18 mouse cellular contexts compared by ENCODE assay signal in genomic region chr14:74240212-74240611, GRCm38 (mm10).
"Had no signal": no experiment of that assay in that cellular context is flagged by ENCODE, and none has a peak within 500 bp of the region (broad histone marks: within the 10 kb centered on the region; RNA-seq: fewer than 3 reads in every experiment).

No protein-coding gene starts in this region.

- DNase-seq: lung, adult 18-20 months; lung, embryonic 14.5 days; lung, postnatal 10 days; lung, postnatal 36 days; retina, postnatal 1 day; right cerebral cortex, adult 18-20 months; right cerebral cortex, postnatal 25 days; right cerebral cortex, postnatal 4 days; spleen, adult 18-20 months; thymus, adult 18-20 months; thymus, postnatal 14 days; thymus, postnatal 36 days had no signal

- ATAC-seq: midbrain, embryonic 13.5 days; midbrain, embryonic 15.5 days had no signal

- H3K27ac ChIP-seq: liver, embryonic 14.5 days; macrophage; midbrain, embryonic 13.5 days; midbrain, embryonic 15.5 days; neural tube, embryonic 12.5 days had no signal

- H3K4me3 ChIP-seq: megakaryocyte, embryonic 14.5 days; midbrain, embryonic 13.5 days; midbrain, embryonic 15.5 days; neural tube, embryonic 12.5 days had no signal
